Mouse (Mus musculus): ENCODE results near the gene Erbb2.
A peak's percentile ranks its signal among the peaks of the same experiment; 100 is the strongest.

Erbb2 gene

DNA sequence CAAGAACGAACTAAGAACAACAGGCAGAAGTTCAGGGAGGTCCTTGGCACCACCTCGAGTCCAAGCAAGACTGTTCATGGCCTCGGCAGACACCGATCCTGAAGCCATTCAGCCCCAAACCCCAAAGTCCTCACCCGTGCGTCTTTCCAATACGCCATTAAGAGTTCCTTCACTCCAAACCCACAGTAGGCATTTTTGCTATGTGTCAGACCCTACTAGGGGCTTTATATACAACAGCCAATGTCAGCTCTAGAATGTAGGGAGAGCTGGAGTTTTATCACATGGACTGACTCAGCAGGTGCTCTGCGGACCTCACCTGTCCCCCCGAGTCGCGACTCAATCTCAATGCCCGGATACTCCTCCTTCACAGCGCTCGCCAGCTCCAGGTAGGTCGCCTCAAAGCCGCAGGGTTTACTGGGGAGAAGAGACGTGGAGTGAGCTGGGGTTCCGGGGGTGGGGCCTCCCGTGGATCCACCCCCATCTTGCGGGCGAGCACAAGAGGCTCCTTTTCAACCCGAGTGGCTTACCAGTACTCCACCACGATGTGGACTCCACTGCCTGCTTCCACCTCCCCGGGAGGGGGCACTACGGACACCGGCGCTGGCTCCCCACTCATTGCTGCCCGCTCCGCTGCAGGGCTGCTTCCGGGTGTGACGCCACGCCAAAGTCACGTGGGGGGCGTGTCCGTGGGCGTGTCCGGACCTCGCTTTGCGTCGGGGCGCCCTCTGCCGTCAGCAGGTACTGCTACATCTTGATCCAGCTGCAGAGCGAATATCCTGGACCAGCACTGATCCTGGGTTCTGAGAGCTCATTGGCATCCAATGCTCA, 26.3 kb downstream of the Erbb2 start, which contains the start of gene Mien1:
Gene Mien1, minus strand, starts transcription at position 661 of the 828 bp plus-strand sequence.
- Histone ChIP-seq H3K9me3 (ENCODE audit: low read length) (no peaks in the 10 kb centered on the region), H3K4me3 (replicated peaks; ENCODE audit: low read length) (peak within 1 kb of the TSS; percentile 90), H3K36me3 (ENCODE audit: insufficient read depth, low read length) (peaks cover 40% of the 10 kb centered on the region), H3K27me3 (ENCODE audit: insufficient read depth, low read length) (no peaks in the 10 kb centered on the region), H3K4me1 (replicated peaks; ENCODE audit: low read depth, low read length) (peaks cover 25% of the 10 kb centered on the region)
- TF ChIP-seq CTCF (conservative IDR thresholded peaks at IDR 0.05; ENCODE audit: low read length) (peak; percentile 36), POU5F1 (IDR thresholded peaks at IDR 0.05; ENCODE audit: borderline replicate concordance, low read length) (no peak), NANOG (IDR thresholded peaks at IDR 0.05; ENCODE audit: borderline replicate concordance, low read length) (no peak)

- no peaks in the 10 kb centered on the region for H3K9me3 ChIP-seq (ENCODE audit: low read length)
- no peak for TF ChIP-seq NANOG (IDR thresholded peaks at IDR 0.05; ENCODE audit: borderline replicate concordance, low read length)
- no peak for TF ChIP-seq POU5F1 (IDR thresholded peaks at IDR 0.05; ENCODE audit: borderline replicate concordance, low read length)
- no peak; the same call in 1 of the 2 replicates for TF ChIP-seq CTCF (conservative IDR thresholded peaks at IDR 0.05; ENCODE audit: low read length)
- no peak overlapping the region for H3K4me3 ChIP-seq (replicated peaks; ENCODE audit: low read length)
- H3K27me3 ChIP-seq (ENCODE audit: insufficient read depth, low read length) = no peaks in the 10 kb centered on the region
- no peaks in the 10 kb centered on the region for H3K36me3 ChIP-seq (ENCODE audit: insufficient read depth, low read length)
- peaks cover 33% of the 10 kb centered on the region for H3K4me1 ChIP-seq (replicated peaks; ENCODE audit: low read depth, low read length)
These were observed 31.4 kb downstream of the Erbb2 start for GRCm38 (mm10) chr11:98443688-98444087.

DNA sequence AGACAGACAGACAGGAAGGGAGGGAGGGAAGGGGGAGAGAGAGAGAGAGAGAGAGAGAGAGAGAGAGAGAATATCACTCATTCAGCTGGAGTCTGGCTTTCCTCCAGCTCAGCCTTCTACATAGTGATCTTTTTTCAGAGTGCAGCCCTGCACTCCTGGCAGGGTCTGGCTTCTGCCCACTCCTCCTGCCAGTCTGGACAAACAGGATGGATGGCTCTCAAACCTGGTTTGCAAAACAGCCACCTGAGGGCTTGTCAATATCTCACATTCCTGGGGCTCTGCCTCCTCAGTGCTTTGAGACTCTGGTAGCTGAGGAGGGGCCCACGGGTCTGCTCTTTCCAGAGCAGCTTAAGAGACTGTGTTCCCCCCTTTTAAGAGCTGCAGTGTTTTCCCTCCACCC, 33.0 kb downstream of the Erbb2 start:
- H3K36me3 ChIP-seq (ENCODE audit: insufficient read depth, low read length) = peaks cover 4% of the 10 kb centered on the region; the same call in 1 of the 2 replicates
- TF ChIP-seq CTCF (conservative IDR thresholded peaks at IDR 0.05; ENCODE audit: low read length) = no peak
- no peak for TF ChIP-seq NANOG (IDR thresholded peaks at IDR 0.05; ENCODE audit: borderline replicate concordance, low read length)
- TF ChIP-seq POU5F1 (IDR thresholded peaks at IDR 0.05; ENCODE audit: borderline replicate concordance, low read length) = no peak
- no peaks in the 10 kb centered on the region for H3K9me3 ChIP-seq (ENCODE audit: low read length)
- H3K4me1 ChIP-seq (replicated peaks; ENCODE audit: low read depth, low read length) = peaks cover 47% of the 10 kb centered on the region
- H3K4me3 ChIP-seq (replicated peaks; ENCODE audit: low read length) = 0 out of 2 replicates have a peak overlapping the region, but pooled peaks have one; percentile 82
- H3K27me3 ChIP-seq (ENCODE audit: insufficient read depth, low read length) = no peaks in the 10 kb centered on the region

DNA sequence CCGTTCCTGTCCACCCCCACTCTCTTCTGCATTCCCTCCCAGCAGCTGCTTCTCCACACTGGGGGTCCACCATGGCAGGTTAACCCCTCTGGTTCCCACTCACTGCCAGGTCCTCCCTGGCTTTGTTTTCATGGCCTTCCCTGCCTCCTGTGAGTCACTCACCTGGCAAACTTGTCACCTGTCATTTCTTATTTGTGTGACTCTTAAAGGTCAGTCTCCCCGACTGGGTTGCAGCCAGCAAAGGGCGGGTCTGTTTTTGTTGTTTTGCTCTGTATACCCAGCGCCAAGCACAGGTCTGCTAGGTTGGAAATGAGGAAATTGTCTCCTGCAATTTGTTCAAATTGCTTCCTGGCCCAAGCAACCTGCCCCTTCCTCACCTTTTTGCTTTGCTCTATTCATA, 33.4 kb downstream of the Erbb2 start:
- Histone ChIP-seq H3K4me1 (replicated peaks; ENCODE audit: low read depth, low read length) (peaks cover 51% of the 10 kb centered on the region), H3K27me3 (ENCODE audit: insufficient read depth, low read length) (no peaks in the 10 kb centered on the region), H3K9me3 (ENCODE audit: low read length) (no peaks in the 10 kb centered on the region), H3K4me3 (replicated peaks; ENCODE audit: low read length) (0 out of 2 replicates have a peak overlapping the region, but pooled peaks have one; percentile 82), H3K36me3 (ENCODE audit: insufficient read depth, low read length) (peaks cover 6% of the 10 kb centered on the region)
- TF ChIP-seq CTCF (conservative IDR thresholded peaks at IDR 0.05; ENCODE audit: low read length) = no peak
- no peak for TF ChIP-seq NANOG (IDR thresholded peaks at IDR 0.05; ENCODE audit: borderline replicate concordance, low read length)
- TF ChIP-seq POU5F1 (IDR thresholded peaks at IDR 0.05; ENCODE audit: borderline replicate concordance, low read length) = no peak

DNA sequence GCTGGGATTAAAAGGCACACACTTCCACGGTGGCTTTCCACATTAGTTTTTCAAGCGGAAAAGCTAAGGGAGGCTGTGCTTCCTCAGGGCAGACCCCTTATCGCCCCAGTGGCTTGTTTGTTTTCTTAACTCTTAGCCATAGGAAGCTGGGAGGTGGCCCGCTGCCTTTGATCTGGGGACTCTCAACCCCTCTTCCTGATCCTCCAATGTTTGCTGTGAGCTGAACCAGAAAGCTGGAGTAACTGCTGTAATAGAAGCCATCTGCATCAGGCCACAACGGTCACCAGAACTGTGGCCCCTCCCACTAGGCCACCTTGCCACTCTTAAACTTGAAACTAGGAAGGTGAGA, 33.9 kb downstream of the Erbb2 start, which contains the start of gene Grb7:
Gene Grb7, plus strand, starts transcription at position 182 of the 349 bp plus-strand sequence.
- TF ChIP-seq POU5F1 (IDR thresholded peaks at IDR 0.05; ENCODE audit: borderline replicate concordance, low read length) = no peak
- TF ChIP-seq NANOG (IDR thresholded peaks at IDR 0.05; ENCODE audit: borderline replicate concordance, low read length) = no peak
- no peak for TF ChIP-seq CTCF (conservative IDR thresholded peaks at IDR 0.05; ENCODE audit: low read length)
- Histone ChIP-seq H3K4me3 (replicated peaks; ENCODE audit: low read length) (peak within 1 kb of the TSS; percentile 82), H3K4me1 (replicated peaks; ENCODE audit: low read depth, low read length) (peaks cover 56% of the 10 kb centered on the region), H3K36me3 (ENCODE audit: insufficient read depth, low read length) (peaks cover 11% of the 10 kb centered on the region), H3K27me3 (ENCODE audit: insufficient read depth, low read length) (no peaks in the 10 kb centered on the region), H3K9me3 (ENCODE audit: low read length) (no peaks in the 10 kb centered on the region)

DNA sequence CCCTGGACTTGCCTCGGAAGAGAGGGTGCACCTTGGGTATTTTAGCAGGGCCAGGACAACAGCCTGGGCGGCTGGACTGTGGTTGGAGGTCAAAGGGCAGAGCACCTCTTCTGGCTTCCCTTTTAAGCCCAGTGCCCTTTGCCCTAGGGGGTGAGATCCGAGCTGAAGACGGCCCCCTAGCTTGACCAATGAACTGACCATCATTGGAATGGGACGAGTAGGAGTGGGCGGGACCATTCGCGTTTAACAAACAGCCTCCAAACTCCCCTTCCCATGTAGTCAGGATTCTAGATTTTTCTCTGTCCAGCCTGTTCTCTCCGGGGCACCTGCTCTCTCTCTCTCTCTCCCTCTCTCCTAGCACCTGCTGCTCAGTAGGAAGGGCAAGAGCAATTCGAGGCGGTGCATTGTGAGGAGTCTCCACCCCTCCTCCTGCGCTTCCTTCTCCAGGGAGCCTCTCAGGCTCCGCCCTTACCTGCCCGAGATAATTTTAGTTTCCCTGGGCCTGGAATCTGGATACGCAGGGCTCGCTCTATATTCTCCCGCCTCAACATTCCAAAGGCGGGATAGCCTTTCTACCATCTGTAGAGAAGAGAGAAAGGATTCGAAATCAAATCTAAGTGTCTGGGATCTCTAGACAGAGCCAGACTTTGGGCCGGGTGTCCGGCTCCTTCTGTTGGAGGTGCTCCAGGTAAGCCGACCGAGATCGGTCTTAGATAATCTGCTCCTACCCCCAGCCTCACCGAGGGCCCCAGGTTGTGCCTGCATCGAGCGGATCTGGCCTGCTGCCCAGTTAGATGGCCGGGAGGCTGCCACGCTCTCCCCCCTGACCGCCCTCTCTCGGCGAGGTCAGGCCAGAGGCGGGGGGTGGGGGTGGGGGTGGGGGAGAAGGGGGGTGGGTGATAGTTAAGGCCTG, 34.5 kb downstream of the Erbb2 start:
- peaks cover 61% of the 10 kb centered on the region for H3K4me1 ChIP-seq (replicated peaks; ENCODE audit: low read depth, low read length)
- H3K4me3 ChIP-seq (replicated peaks; ENCODE audit: low read length) = peak overlapping the region; percentile 82
- peaks cover 17% of the 10 kb centered on the region for H3K36me3 ChIP-seq (ENCODE audit: insufficient read depth, low read length)
- no peak for TF ChIP-seq NANOG (IDR thresholded peaks at IDR 0.05; ENCODE audit: borderline replicate concordance, low read length)
- no peak for TF ChIP-seq CTCF (conservative IDR thresholded peaks at IDR 0.05; ENCODE audit: low read length)
- TF ChIP-seq POU5F1 (IDR thresholded peaks at IDR 0.05; ENCODE audit: borderline replicate concordance, low read length) = no peak
- H3K9me3 ChIP-seq (ENCODE audit: low read length) = no peaks in the 10 kb centered on the region
- no peaks in the 10 kb centered on the region for H3K27me3 ChIP-seq (ENCODE audit: insufficient read depth, low read length)

DNA sequence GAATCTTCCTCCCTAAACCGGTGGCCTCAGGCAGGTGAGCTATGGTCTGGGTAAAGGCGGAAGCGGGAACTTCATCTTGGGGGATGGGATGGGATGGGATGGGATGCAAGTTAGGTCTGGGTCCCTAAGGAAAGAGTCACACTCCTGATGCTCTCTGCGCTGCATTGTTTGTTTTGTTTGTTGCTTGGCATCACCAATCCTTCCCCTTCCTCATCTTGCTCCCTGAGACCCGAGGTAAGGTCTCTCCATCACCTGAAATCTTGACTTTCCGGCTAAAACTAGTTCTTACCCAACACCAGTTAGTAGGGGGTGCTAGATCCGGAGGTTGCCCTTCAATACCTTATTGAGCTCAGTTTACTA, 35.2 kb downstream of the Erbb2 start:
- no peaks in the 10 kb centered on the region for H3K9me3 ChIP-seq (ENCODE audit: low read length)
- TF ChIP-seq NANOG (IDR thresholded peaks at IDR 0.05; ENCODE audit: borderline replicate concordance, low read length) (no peak), CTCF (conservative IDR thresholded peaks at IDR 0.05; ENCODE audit: low read length) (no peak), POU5F1 (IDR thresholded peaks at IDR 0.05; ENCODE audit: borderline replicate concordance, low read length) (no peak)

DNA sequence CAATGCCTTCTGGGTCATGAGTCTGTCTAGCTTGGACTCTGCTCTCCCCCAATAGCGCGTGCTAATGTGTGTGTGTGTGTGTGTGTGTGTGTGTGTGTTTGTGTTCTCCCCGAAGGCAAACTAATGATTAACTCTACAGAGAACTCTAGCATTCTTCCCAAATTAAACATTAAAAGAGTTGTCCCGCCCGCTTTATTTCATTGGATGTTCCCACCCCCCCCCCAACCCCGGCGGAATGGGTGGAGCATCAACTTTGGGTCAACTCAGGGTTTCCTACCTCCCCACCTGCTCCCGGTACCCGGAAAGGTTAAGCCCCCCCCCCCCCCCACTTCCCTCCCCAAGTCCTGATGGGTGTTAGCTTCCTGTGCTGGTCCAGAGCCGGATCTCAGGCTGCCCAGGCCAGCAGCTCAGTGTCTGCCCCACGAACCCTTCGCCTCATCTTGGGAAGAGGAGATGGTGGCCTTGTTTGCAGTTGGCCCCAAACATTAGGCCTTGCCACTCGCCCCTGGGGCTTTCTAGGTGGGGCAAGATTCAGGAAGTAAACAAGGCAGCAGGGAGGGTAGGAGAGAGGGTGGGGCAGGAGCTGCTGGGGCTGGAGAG, 36.0 kb downstream of the Erbb2 start:
- Histone ChIP-seq H3K4me3 (replicated peaks; ENCODE audit: low read length) (peak overlapping the region; percentile 82), H3K4me1 (replicated peaks; ENCODE audit: low read depth, low read length) (peaks cover 66% of the 10 kb centered on the region), H3K9me3 (ENCODE audit: low read length) (no peaks in the 10 kb centered on the region), H3K36me3 (ENCODE audit: insufficient read depth, low read length) (peaks cover 32% of the 10 kb centered on the region), H3K27me3 (ENCODE audit: insufficient read depth, low read length) (no peaks in the 10 kb centered on the region)
- TF ChIP-seq CTCF (conservative IDR thresholded peaks at IDR 0.05; ENCODE audit: low read length) (no peak), POU5F1 (IDR thresholded peaks at IDR 0.05; ENCODE audit: borderline replicate concordance, low read length) (no peak), NANOG (IDR thresholded peaks at IDR 0.05; ENCODE audit: borderline replicate concordance, low read length) (no peak)

More for the DNA sequence above, 35.2 kb downstream of the Erbb2 start:
- peaks cover 66% of the 10 kb centered on the region for H3K4me1 ChIP-seq (replicated peaks; ENCODE audit: low read depth, low read length)
- peak overlapping the region; percentile 82 for H3K4me3 ChIP-seq (replicated peaks; ENCODE audit: low read length)
- H3K27me3 ChIP-seq (ENCODE audit: insufficient read depth, low read length) = no peaks in the 10 kb centered on the region
- peaks cover 24% of the 10 kb centered on the region for H3K36me3 ChIP-seq (ENCODE audit: insufficient read depth, low read length)
